Mouse (Mus musculus) cerebellum, adult 9-11 months (tissue): ENCODE measurements at regions not wholly inside any gene's neighbourhood (a gene's known extent, or its start where the extent isn't known, plus 50 kb on each side); places are given as distances from the start of the nearest gene placed in this dataset.
A peak's percentile ranks its signal among the peaks of the same experiment; 100 is the strongest.

Source experiments
- DNase-seq: peaks from one replicate; pipeline ENCODE4 v3.0.0; 2022

DNA sequence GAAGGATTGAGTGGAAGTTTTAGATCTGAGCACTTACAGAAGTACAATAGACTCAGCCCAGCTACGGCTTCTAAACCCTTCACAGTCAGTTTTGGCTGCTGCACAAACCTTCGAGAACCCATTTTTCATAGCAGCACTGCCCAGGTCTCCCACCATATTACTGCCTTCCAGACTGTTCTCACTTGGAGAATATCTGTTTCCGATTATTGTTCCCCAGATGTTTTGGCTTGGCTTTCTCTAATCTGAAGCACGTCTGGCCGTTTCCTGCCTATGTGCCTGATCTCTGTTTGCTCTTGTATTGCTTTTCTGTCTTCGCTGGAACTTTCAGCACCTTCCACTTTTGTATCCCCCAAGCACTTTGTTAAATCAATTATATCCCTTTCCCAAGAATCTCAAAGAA, 368.0 kb downstream of the Mllt3 start:
- no peak for DNase-seq

DNA sequence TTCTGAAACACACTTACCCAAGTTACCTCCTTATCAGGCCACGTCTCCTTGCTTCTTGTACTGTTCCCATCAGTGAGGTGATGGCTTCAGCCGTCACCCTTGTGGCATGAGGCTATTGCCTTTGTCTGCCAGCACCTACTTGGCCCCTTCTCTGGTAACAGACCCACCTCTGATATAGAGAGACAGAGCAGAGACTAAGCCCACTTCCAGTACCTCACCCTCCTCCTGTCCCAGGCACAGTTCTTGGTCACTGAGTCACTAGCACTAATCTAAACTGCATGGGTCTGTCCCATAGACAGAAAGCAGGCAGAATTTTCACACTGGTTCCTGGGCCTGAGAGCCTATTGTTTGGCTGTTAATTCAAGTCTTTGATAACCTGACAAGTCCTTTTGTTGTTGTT, 370.3 kb downstream of the Mllt3 start:
- no peak for DNase-seq

DNA sequence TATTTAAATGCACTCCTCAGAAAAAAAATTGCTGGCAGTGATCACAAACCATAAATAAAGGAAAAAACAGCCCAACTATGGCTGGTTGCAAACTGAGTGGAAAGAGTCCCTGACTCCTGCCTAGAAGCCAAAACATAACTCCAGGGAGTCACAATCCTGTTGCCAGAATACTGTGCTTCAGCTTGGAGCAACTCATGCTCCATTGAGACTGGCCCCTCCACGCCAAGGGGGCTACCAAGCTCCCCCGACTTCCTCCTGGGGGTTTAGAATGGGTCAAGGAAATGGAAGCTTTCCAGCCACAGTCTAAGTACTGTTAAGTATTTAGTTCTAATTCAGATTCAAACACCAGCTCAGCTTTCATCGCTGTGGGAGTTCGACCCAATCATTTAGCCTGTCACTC, 374.8 kb downstream of the Mllt3 start:
- no peak for DNase-seq

DNA sequence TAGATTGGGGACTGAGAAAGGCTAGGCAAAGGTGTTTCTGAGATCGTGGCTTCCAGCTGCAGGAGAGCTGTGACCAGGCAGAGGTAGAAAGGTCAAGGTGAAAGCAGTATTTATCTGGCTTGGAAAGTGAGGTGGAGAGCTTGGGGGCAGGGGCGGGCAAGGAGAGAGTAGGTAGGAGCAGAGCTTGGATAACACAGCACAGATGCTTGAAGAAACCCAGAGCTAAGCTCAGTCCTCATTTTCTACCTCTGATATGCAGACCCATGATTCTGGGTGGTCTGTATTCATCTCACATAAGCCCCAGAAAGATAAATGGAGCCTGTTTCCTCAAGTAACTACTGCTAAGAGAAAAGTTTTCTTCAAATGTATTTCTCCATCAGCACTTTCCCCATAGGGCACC, 375.3 kb downstream of the Mllt3 start:
- DNase-seq = no peak

DNA sequence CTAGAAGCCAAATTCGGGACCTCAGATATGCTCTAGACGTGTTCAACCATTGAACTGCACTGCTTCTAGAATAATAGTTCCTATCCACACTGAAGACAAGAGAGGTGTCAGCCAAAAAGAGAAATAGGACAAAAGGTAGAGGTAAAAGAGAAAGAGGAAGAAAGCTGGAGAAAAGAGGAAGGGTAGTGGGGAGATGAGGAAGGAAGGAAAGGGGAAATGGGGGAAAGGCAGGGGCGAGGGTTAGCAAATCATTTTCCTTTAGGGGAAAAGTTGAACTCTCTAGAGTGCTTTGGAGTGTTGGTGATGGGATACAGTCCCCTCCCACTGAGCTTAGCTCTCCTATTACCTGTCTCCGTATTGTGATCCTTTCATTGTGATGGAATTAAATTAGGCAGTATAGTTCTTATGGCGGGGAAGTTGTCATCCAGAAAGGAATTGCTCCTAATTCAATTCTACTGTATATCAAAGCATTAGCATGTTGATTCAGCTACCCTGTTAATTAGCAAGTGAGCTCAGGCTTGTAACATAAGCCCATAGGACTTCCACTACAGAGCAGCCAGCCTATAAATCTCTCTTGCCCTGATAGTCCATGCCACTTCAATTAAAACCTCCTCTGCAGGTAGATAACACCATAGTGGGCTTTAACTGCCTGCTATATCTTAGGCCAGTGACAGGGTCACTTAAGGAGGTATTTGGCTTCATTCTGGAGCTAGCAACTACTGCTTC, 379.6 kb downstream of the Mllt3 start:
- no peak for DNase-seq

DNA sequence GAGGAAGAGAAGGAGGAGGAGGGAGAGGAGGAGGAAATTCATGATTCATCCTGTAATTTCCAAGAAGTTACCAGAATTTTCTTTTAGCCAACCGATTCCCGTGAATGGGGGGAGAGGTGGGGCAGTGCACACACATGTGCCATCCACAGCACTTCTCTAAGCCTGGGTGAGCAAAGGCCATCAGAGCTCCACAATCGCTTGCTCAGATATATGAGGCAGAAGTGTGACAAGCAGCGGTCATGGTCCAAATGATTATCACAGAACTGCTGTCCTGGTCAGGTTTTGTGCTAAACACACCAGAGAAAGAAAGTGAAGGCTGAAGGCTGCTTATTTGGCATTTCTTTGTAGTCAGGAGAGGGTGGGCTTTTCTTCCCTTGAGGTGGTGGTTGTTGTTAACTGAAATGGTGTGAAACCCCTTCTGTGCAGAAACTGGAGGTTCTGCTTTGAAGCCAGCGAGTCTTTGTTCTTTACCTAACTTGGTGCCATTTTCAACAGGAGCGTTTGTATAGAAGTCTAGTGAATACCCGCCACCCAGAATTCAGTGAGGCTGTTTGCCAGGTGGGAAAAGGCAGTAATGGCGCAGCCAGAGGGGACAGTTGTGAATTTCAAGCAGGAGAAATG, 380.7 kb downstream of the Mllt3 start:
- DNase-seq = no peak

DNA sequence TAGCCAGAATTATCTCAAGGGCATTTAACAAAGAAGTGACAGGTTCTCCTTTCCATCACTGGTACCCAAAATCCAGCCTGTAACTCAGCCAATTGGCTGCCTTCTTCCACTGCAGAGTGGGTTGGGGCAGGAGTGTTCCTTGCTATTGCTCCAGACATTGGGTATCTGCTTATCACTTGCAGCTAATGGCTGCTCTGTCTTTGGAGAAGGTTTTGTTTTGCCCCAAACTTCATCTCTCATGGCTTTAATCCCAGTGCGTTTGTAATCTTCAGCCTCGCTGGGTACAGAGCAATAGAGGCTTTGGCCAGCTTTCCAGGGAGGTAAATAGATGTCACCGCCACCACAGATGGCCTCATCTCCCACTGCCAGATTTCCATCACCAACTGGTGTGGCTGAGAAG, 381.9 kb downstream of the Mllt3 start:
- DNase-seq = peak; percentile 18

DNA sequence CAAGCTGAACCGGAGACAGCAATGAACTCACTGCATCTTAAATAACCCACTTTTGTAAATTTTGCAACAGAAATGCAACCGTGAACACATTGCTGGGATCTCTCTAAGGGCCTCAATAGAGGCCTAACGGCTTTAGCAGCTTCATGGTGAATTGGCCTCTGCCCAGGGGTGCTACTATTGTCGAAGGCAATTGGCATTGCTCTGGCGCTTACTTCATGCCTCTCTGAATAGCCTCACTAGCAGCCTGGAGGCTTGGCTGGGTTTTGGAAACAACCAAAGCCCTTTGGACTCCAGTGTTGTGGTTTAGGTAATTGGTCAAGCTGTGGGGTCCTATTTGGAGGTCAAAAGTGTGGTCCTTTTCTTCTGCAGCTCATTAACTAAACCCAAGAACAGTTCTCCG, 382.3 kb downstream of the Mllt3 start:
- DNase-seq = peak; percentile 24

DNA sequence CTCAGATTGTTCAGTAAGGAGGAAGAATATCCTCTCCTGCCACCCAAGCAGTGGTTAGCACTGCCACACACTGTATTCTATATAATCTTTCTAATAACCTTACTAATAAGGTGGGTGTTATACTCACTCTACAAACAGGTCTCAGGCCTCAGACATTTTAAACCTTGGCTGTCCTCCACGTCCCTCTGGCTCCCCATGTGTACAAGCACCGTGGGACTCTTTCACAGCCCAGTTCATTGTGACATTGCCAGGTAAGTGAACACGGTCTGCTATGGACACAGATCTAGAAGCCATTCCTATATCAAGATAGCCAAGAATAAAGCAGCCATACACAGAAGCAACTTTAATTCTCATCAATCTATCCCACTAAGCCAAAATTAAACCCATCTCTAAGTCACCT, 382.8 kb downstream of the Mllt3 start:
- DNase-seq = no peak

DNA sequence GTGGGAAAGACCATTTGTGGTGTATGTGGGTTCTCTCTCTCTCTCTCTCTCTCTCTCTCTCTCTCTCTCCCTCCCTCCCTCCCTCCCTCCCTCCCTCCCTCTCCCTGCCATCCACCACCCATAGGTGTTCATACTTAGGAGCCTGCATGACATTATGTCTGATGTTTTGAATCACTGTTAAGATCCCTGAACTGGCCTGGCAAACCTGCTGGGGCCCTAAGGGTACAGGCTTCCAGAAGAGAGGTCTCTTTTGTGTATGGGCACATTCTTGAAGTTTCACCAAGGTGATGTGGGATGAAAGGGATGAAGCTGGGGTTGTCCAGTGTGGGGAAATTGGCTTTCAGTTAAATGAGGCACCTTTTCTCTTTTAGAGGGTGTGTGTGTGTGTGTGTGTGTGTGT, 384.2 kb downstream of the Mllt3 start:
- DNase-seq = no peak

DNA sequence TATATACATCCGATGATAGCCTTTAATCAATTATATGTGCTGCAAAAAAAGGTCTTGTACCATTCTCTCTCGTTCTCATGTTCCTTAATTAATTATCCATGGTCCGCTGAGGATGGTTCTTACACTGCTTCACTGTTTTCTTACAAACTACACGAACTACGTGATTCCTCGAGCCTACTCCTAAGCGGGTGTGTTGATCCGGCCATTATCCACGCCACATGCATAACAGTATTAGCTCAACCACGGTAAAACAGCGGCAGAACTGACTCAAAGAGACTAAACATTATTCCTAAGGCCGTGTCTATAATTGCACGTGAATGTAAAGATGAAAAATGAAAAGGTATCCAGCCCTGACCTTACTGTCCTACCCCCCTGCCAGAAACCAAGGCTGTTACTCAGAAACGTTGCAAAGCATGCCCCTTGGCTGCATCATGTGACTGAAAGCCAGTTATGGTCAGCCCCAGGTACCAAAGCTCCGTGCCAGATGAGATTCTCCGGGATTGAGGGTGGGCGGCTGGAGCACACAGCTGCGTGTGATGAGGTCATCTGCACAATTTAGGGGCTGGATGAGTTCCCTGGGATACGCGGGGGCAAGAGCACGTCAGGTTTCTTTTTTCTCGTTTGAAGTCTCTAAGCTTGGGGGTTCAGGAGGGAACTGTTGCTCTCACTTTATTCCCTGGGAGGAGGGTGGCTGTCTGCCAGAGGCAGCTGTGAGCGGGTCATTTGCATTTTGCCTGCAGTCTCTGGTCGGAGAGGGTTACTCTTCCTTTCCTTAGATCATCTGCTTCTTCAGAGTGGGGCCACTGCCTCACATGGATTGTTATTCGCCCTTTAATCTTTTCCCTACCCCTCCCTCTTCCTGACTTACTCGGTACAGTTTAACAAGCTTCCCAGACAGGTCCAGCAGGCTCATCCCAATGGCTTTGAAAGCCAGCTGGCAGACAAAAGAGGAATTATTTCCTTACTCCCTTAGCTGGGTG, 384.9 kb downstream of the Mllt3 start:
- DNase-seq = no peak

DNA sequence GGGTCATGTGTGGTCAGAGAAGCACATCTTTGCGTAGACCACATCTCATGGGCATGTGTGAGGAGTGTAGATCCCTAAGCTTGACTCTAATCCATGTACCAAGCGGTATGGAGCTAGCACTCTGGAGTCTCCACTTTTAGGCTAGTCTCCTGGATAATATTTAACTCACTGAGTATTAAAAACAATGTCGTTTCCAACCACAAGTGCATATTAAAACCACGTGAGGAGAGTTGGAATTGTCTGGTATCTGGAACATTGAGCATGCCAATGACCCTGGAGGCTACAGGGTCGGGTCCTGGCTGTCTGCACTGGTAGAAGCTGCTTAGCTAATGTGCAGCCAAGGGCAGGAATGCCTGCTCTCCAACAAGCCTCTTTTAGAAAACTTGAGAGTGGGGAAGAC, 391.2 kb downstream of the Mllt3 start:
- no peak for DNase-seq

DNA sequence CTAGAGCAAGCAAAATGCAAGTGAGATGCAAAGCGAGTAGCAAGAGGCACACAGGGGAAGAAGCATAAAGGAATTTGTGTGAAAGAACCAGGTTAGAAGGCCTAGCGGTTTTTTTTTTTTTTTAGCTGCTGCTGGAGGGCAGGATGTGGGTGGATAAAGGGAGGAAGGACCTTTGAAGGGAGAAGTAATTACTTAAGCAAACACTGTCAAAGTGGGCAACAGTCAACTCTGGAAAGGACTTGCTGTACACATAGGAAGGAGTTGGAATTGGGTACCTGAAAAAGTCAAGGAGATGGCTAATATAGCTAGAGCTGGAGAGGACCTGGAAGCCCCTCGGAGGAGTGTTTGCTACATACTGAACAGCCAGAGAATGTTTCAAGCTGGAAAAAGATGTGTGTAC, 391.6 kb downstream of the Mllt3 start:
- no peak for DNase-seq

DNA sequence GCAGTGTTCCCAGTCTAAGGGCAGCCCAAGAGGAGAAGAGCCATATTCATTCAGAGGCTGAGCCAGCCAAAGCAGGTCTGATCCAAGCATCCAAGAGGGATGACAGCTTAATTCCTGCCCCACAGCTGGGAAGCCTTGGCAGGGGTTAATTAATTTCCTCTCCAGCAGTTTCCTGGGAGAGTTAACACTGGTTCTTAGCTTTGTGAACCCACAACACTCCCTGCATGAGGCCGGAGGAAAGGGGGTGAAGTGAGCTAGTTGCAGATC, 394.9 kb downstream of the Mllt3 start:
- DNase-seq = no peak

DNA sequence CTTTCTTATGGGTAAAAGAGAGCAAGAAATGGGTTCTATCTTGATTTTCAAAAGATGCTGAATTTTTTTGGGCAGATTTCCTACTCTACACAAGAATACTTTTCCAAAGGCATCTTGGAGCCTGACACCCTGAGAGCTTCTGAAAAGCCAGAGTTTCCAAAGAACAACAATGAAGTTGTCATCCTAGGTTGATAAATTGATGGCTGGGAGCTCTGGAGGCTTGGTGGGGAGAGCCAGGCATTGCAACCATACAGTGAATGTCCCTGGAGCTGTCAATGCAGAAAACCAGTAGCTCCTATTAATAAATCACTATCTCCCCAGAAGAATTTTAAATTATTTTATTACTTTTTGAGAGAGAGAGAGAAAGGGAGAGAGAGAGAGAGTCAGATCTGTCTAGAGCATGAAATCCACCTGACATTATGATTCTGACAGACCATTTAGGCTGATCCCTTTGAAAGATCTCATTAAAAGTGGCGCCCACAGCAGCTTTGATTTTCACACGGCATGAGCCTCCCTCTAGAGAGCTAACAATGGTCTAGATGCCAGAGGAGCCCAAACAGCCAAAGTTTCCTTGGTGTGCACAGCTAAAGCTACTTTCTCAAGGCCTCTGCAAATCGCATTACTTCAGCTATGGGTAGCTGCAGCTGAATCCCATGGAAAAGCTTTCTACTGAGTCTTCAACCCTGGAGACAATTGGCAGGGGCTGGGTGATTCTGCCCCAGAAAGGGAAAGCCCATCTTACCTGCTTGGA, 395.4 kb downstream of the Mllt3 start:
- DNase-seq = no peak

DNA sequence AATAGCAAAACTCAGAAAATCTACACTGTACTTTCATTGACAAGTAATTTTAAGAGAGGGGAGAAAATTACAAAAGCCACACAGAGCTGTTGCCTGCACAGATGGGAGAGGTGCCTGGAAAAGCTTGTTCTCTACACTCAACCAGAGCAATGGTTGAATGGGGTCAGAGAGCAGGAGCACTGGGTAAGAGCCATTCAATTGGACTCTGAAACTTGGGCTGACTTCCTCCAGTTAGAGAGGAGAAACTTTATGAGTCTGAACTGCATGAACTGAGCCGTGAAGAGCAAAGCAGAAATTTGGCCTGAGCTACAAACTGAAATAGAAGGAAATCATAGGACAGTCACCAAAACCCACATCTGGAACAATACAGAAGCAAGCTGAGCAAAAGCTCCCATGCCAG, 380.8 kb upstream of the Slc24a2 start:
- no peak for DNase-seq

DNA sequence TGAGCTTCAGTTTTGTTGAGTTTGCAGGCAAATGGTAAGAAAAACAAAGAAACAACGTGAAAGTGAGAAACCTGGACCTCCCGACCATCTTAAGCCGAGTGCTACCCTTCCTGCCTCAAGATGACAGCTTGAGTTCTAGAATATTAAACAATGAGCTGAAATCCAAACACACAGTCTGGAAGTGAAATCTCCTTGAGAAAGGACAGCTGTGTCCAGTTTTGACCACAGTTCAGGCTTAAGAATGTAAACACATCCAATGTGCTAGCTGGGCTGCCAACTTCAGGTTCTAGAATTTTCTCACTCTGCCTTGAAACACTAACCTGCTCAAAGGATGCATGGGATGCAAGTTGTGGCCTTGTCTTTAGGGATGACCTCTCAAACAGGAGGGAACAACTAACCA, 363.4 kb upstream of the Slc24a2 start:
- DNase-seq = no peak

DNA sequence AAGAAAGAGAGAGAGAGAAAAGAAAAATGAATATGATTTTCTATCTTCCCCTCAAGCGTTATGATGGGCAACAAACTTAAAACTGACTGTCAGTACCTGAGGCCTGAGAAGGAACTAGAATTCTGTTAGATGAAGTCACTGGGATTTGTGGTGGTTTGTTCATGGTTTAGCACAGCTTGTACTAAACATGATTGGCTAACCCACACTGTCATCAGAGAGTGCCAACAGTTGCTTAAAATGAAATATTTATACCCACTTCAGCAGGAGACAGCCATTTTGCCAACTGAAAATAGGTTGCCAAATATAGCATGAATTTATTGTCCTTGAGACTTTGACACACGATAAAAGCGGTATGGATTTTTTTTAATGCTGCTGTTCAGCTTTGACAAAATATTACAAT, 360.5 kb upstream of the Slc24a2 start:
- DNase-seq = no peak

DNA sequence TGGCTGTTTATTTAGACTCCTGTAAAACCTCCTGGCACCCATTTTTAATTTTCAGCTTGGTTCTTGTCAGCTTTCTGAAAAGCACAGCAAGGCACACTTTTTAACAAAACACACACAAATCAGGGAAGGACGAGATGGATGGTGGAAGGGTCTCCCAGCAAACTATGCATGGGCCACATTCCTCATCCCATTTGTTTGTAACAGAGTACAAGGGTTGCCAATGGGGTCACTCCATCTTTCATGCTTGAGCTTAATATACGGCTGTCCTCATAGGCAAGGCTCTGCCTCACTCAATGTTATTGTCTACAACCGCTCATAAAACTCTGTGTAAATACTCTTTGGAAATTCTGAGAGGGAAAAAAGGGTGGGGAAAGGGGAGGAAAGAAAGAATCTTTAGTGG, 347.9 kb upstream of the Slc24a2 start:
- DNase-seq = no peak

DNA sequence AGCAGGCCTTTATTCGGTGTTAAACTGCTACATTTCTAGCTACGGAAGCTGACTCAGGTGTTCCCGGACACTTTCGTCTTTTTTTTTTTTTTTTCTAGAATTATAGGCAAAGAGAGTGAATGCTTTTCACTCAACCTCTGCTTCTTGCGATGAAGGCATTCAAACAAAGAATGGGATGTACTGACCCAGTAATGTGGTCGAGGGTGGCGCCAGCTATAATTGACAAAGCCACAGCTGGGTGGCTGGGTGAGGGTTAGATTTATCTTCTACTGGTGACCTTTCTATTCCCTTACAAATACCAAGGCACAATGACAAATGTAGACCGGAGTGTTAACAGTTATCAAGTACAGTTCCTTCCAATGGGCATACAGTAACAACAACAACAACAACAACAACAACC, 340.7 kb upstream of the Slc24a2 start:
- no peak for DNase-seq

DNA sequence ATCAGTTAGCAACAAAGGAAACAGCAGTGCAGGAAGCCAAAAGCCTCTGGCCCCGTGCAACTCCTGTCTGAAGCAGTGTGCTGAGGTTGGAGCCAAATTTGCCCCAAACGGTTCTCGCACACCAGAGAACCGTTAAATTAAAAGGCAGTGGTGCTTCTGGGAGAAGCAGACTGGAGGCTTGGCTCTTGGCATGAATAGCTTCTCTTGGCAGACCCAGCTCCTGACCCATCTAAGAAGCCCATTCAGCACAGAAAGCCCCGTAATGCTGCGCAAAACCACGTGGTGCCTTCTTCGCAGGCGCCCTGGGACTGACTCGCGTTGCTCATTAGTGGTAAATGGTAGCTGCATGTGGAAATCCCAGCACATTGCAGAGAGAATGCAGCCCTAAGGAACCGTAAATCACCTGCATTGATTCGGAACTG, 340.2 kb upstream of the Slc24a2 start:
- DNase-seq = peak; percentile 22

DNA sequence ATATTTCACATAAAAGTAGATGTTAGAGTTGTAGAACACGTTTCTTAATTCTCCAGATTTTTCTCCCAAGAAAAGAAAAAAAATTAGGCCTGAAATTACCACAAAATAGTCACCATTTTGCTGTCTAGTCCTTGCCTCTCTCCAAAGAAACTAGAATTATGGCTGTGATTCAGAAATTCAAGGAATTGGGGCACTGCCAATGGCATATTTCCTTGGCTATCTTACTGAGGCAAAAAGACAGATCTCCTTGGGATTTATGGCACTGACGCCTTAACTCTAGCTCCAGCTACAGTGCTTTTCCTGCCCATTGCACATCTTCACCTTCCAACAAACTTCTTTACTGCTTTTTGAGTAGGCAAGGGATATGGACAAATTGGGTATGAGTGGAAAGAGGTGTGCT, 336.3 kb upstream of the Slc24a2 start:
- no peak for DNase-seq

DNA sequence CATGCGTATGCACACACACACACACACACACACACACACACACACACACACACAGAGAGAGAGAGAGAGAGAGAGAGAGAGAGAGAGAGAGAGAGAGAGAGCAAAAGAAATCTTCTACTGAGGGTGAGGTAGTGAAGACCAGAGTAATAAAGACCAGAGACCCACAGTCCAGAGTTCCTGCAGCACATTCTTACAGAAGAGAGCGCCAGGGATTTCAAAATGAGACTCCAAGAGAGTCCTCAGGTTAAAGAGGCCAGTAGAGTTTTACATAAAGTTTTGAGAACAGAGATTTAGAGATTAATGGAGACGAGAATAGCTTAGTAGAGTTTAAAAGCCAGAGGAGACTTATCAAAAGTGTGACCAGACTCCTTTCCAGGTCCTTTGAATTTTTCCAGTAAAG, 324.6 kb upstream of the Slc24a2 start:
- DNase-seq = no peak
